Mouse (Mus musculus): Measurements from ENCODE around the gene Lifr. TPM values are rescaled to one million over a fixed set of nuclear protein-coding genes. Genes with fewer than 3 reads are reported as not detected.

The Lifr gene
- total and polyA plus RNA-seq, 2 experiments from 2014 or later = 14.9 to 24.0 TPM

- Histone ChIP-seq H3K9me3 (replicated peaks; ENCODE audit: control insufficient read depth, low read length) (no peaks in the 10 kb centered on the region), H3K4me2 (ENCODE audit: low read depth, low read length) (no peak overlapping the region), H3K9ac (replicated peaks; ENCODE audit: low read depth, low read length) (no peak overlapping the region), H3K4me3 (ENCODE audit: low read depth, low read length) (no peak overlapping the region), H3K36me3 (replicated peaks; ENCODE audit: control insufficient read depth, insufficient read depth, low read length) (no peaks in the 10 kb centered on the region), H3K27ac (ENCODE audit: low read depth) (peak overlapping the region; percentile 40), H3K4me1 (ENCODE audit: control insufficient read depth, insufficient read depth) (peaks cover 9% of the 10 kb centered on the region), H3K27me3 (ENCODE audit: control insufficient read depth, insufficient read depth, low read length) (no peaks in the 10 kb centered on the region)
- TF ChIP-seq EP300 (IDR thresholded peaks at IDR 0.05; ENCODE audit: low read depth) (no peak), CTCF (IDR thresholded peaks at IDR 0.05; ENCODE audit: low read depth) (no peak)
- DNase-seq (ENCODE audit: low spot score) (peak; percentile 76), ATAC-seq (ENCODE audit: insufficient read depth, low read depth) (peak; percentile 87)
- 8% methylated on average over 1 of the region's 1 CpGs for WGBS
These were observed 123.3 kb downstream of the Lifr start for GRCm38 (mm10) chr15:7213683-7214082.

GRCm38 (mm10) chr15:7215845-7216244 lies 125.4 kb downstream of the Lifr start:
- TF ChIP-seq CTCF (IDR thresholded peaks at IDR 0.05; ENCODE audit: low read depth) = no peak
- no peak for TF ChIP-seq EP300 (IDR thresholded peaks at IDR 0.05; ENCODE audit: low read depth)
- DNase-seq (ENCODE audit: low spot score) (no peak), ATAC-seq (ENCODE audit: insufficient read depth, low read depth) (no peak)
- no peaks in the 10 kb centered on the region for H3K36me3 ChIP-seq (replicated peaks; ENCODE audit: control insufficient read depth, insufficient read depth, low read length)
- H3K9me3 ChIP-seq (replicated peaks; ENCODE audit: control insufficient read depth, low read length) = no peaks in the 10 kb centered on the region
- H3K27me3 ChIP-seq (ENCODE audit: control insufficient read depth, insufficient read depth, low read length) = no peaks in the 10 kb centered on the region
- no peak overlapping the region for H3K9ac ChIP-seq (replicated peaks; ENCODE audit: low read depth, low read length)
- no peak overlapping the region for H3K4me2 ChIP-seq (ENCODE audit: low read depth, low read length)
- no peak overlapping the region for H3K27ac ChIP-seq (ENCODE audit: low read depth)
- H3K4me3 ChIP-seq (ENCODE audit: low read depth, low read length) = no peak overlapping the region
- WGBS = 89% methylated on average over 3 of the region's 3 CpGs
- H3K4me1 ChIP-seq (ENCODE audit: control insufficient read depth, insufficient read depth) = peaks cover 13% of the 10 kb centered on the region

- ATAC-seq (ENCODE audit: insufficient read depth, low read depth) = no peak
These were observed 126.3 kb downstream of the Lifr start for GRCm38 (mm10) chr15:7216581-7217272.

GRCm38 (mm10) chr15:7217273-7217598 lies 126.8 kb downstream of the Lifr start:
- DNase-seq (ENCODE audit: low spot score) = no peak
- no peak overlapping the region for H3K27ac ChIP-seq (ENCODE audit: low read depth)

More at GRCm38 (mm10) chr15:7216581-7217272, 126.3 kb downstream of the Lifr start:
- H3K27ac ChIP-seq (ENCODE audit: low read depth) = no peak overlapping the region
- H3K27me3 ChIP-seq (ENCODE audit: control insufficient read depth, insufficient read depth, low read length) = no peaks in the 10 kb centered on the region
- no peak overlapping the region for H3K9ac ChIP-seq (replicated peaks; ENCODE audit: low read depth, low read length)
- no peak for TF ChIP-seq EP300 (IDR thresholded peaks at IDR 0.05; ENCODE audit: low read depth)
- no peak overlapping the region for H3K4me2 ChIP-seq (ENCODE audit: low read depth, low read length)
- H3K4me3 ChIP-seq (ENCODE audit: low read depth, low read length) = no peak overlapping the region
- no peaks in the 10 kb centered on the region for H3K36me3 ChIP-seq (replicated peaks; ENCODE audit: control insufficient read depth, insufficient read depth, low read length)
- 70% methylated on average over 9 of the region's 9 CpGs for WGBS
- H3K4me1 ChIP-seq (ENCODE audit: control insufficient read depth, insufficient read depth) = peaks cover 20% of the 10 kb centered on the region
- no peaks in the 10 kb centered on the region for H3K9me3 ChIP-seq (replicated peaks; ENCODE audit: control insufficient read depth, low read length)
- DNase-seq (ENCODE audit: low spot score) = no peak

GRCm38 (mm10) chr15:7222809-7223208 lies 132.4 kb downstream of the Lifr start:
- no peaks in the 10 kb centered on the region for H3K27me3 ChIP-seq (ENCODE audit: control insufficient read depth, insufficient read depth, low read length)
- H3K27ac ChIP-seq (ENCODE audit: low read depth) = peak overlapping the region; percentile 93
- peak; percentile 87 for ATAC-seq (ENCODE audit: insufficient read depth, low read depth)
- TF ChIP-seq EP300 (IDR thresholded peaks at IDR 0.05; ENCODE audit: low read depth) = 0 out of 2 replicates have a peak, but pooled peaks have one; percentile 46
- TF ChIP-seq CTCF (IDR thresholded peaks at IDR 0.05; ENCODE audit: low read depth) = no peak
- peak overlapping the region; percentile 42 for H3K4me2 ChIP-seq (ENCODE audit: low read depth, low read length)
- H3K9me3 ChIP-seq (replicated peaks; ENCODE audit: control insufficient read depth, low read length) = no peaks in the 10 kb centered on the region
- H3K9ac ChIP-seq (replicated peaks; ENCODE audit: low read depth, low read length) = peak overlapping the region; percentile 36
- DNase-seq (ENCODE audit: low spot score) = peak; percentile 84
- peak overlapping the region; percentile 20 for H3K4me3 ChIP-seq (ENCODE audit: low read depth, low read length)
- peaks cover 29% of the 10 kb centered on the region for H3K4me1 ChIP-seq (ENCODE audit: control insufficient read depth, insufficient read depth)
- H3K36me3 ChIP-seq (replicated peaks; ENCODE audit: control insufficient read depth, insufficient read depth, low read length) = no peaks in the 10 kb centered on the region
- WGBS = 26% methylated on average over 11 of the region's 11 CpGs

More at GRCm38 (mm10) chr15:7217273-7217598, 126.8 kb downstream of the Lifr start:
- Histone ChIP-seq H3K4me3 (ENCODE audit: low read depth, low read length) (no peak overlapping the region), H3K4me1 (ENCODE audit: control insufficient read depth, insufficient read depth) (peaks cover 20% of the 10 kb centered on the region), H3K9ac (replicated peaks; ENCODE audit: low read depth, low read length) (no peak overlapping the region), H3K4me2 (ENCODE audit: low read depth, low read length) (no peak overlapping the region), H3K27me3 (ENCODE audit: control insufficient read depth, insufficient read depth, low read length) (no peaks in the 10 kb centered on the region), H3K9me3 (replicated peaks; ENCODE audit: control insufficient read depth, low read length) (no peaks in the 10 kb centered on the region), H3K36me3 (replicated peaks; ENCODE audit: control insufficient read depth, insufficient read depth, low read length) (no peaks in the 10 kb centered on the region)
- no peak for TF ChIP-seq EP300 (IDR thresholded peaks at IDR 0.05; ENCODE audit: low read depth)
- no peak for TF ChIP-seq CTCF (IDR thresholded peaks at IDR 0.05; ENCODE audit: low read depth)
- 77% methylated on average over 6 of the region's 6 CpGs for WGBS
- ATAC-seq (ENCODE audit: insufficient read depth, low read depth) = no peak
